Mouse (Mus musculus): ENCODE results near the gene Cnga3. TPM values are rescaled to one million over a fixed set of nuclear protein-coding genes. Genes with fewer than 3 reads are reported as not detected.

Gene Cnga3
- polyA plus RNA-seq, 1 experiment, result not detected

DNA sequence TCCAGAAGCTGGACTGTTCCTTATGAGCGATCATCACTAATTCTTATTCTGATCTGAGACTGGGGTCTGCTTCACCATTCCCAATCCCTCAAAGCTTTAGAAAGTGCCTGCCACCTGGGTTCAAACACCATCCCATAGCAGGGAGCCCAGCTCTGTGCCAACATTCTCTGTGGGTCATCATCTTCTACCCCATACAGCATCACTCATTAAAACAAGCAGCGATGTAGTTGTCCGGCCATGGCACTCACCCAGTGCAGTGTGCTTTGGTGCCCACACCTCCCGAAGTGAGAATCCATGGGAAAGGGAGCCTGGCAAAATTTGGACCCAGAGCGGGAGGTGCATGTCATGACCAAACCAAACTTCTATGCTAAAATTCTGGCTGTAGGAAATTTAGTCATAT is 5.4 kb downstream of the Cnga3 start:
- H3K9me3 ChIP-seq, result peaks cover 13% of the 10 kb centered on the region
- H3K4me3 ChIP-seq (replicated peaks), result no peak overlapping the region
- TF ChIP-seq GATA1 (IDR thresholded peaks at IDR 0.05; ENCODE audit: borderline replicate concordance, low read length) (no peak), FLI1 (IDR thresholded peaks at IDR 0.05; ENCODE audit: low read length) (no peak)
- H3K4me1 ChIP-seq, result no peaks in the 10 kb centered on the region; the same call in 1 of the 2 replicates
- peaks cover 16% of the 10 kb centered on the region for H3K27me3 ChIP-seq (replicated peaks)
- no peaks in the 10 kb centered on the region for H3K36me3 ChIP-seq (replicated peaks; ENCODE audit: low read length)

DNA sequence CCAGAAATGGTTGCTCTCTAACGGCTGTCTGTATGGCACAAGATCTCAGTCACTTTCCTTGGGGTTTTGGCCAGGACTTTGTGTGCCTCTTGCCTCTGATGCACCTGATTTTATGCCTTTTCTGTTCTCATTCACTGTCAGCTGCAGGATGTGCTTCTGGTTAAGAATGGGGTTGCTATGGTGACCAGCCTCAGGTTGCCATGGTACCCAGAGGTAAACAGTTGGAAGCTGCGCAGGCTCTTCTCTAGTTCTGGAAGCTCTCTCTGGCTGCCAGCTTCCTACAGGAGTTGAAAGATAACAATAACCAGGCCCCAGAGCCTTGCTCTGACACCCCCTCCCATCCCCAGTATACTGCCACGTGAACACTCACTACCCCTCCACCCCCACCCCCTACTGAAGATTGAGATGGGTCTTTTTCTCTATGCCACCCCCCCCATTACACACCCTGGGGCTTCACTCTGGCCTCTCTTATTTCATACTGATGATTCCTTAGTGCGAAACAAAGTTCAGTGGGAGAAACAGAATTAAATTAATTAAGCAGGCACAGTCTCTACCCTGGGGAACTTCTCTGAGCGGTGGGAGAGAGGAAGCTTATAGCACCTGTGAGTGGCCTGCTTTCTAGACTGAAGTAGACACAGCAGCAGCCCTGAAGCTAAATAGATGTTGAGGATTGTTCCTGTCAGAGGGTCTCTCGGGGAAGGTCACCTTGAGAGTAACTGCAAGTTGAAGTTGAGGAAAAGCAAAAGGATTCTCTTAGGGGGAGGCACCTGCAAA is 6.1 kb downstream of the Cnga3 start:
- Histone ChIP-seq H3K27me3 (replicated peaks) (peaks cover 16% of the 10 kb centered on the region), H3K4me3 (replicated peaks) (no peak overlapping the region), H3K9me3 (peaks cover 13% of the 10 kb centered on the region), H3K4me1 (no peaks in the 10 kb centered on the region; the same call in 1 of the 2 replicates), H3K36me3 (replicated peaks; ENCODE audit: low read length) (no peaks in the 10 kb centered on the region)
- TF ChIP-seq GATA1 (IDR thresholded peaks at IDR 0.05; ENCODE audit: borderline replicate concordance, low read length) (no peak), FLI1 (IDR thresholded peaks at IDR 0.05; ENCODE audit: low read length) (no peak)

DNA sequence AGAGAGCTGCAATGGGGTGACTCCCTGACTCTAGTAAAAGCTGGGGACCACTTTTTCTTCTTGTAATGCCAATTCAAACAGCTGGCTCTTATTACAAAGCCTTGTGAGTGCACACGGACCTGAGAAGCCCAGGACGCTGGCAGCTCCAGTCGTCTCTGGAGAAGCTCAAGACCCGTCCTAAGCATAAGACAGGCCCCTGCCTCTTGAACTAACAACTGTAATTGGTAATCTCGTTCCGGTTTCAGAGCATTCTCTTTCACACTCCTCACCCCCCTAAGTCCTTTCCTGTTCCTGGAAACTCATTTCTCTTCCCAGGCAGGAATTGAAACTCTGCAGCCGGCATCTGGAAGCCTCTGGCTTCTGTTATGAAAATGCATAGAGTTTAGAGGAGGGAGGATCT is 7.8 kb downstream of the Cnga3 start:
- Histone ChIP-seq H3K9me3 (peaks cover 13% of the 10 kb centered on the region), H3K36me3 (replicated peaks; ENCODE audit: low read length) (no peaks in the 10 kb centered on the region), H3K4me1 (no peaks in the 10 kb centered on the region; the same call in 1 of the 2 replicates), H3K4me3 (replicated peaks) (no peak overlapping the region), H3K27me3 (replicated peaks) (peaks cover 16% of the 10 kb centered on the region)
- no peak for TF ChIP-seq FLI1 (IDR thresholded peaks at IDR 0.05; ENCODE audit: low read length)
- no peak for TF ChIP-seq GATA1 (IDR thresholded peaks at IDR 0.05; ENCODE audit: borderline replicate concordance, low read length)

DNA sequence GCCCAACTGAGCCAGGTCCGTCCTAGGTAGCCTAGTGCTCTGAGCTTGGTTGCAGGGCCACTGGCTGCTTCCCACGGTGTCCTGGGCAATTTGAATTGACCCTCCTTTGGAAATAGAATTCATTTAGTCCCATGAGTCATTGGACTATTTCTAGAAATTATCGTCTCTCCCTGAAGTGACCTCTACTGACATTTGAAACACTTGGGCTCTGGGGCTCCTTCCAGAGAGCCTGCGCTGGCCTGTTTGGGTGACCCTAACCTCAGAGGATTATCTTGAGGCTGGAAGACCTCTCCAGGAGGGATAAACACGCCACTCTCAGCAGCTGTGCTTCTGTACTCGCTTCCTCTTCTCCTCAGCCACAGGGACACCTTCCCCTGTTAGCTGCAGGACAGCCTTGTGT is 16.2 kb downstream of the Cnga3 start:
- H3K4me1 ChIP-seq, result no peaks in the 10 kb centered on the region
- H3K27me3 ChIP-seq (replicated peaks), result no peaks in the 10 kb centered on the region
- TF ChIP-seq FLI1 (IDR thresholded peaks at IDR 0.05; ENCODE audit: low read length), result no peak
- no peak for TF ChIP-seq GATA1 (IDR thresholded peaks at IDR 0.05; ENCODE audit: borderline replicate concordance, low read length)
- no peaks in the 10 kb centered on the region for H3K36me3 ChIP-seq (replicated peaks; ENCODE audit: low read length)
- no peak overlapping the region for H3K4me3 ChIP-seq (replicated peaks)
- H3K9me3 ChIP-seq, result peaks cover 24% of the 10 kb centered on the region

DNA sequence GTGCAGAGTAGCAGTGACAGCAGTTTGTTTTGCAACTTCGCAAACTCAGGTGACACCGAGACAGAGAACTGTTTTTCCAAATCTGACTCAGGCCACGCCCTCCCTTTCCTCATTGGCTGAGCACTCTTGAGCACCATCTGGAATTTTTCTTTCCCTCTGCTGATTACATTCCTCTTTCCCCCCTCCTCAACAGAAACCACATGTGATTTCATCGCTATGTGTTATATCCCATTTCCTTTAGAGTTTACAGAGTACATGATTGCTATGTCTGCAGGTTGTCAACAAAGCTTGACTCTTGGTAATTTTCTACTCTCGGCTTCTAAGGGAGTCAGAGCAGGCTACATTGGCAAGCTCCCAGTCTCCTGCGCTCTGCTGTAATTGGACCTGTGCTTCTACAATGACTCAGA is 17.1 kb downstream of the Cnga3 start:
- H3K9me3 ChIP-seq, result peaks cover 24% of the 10 kb centered on the region
- H3K27me3 ChIP-seq (replicated peaks), result peaks cover 2% of the 10 kb centered on the region
- TF ChIP-seq FLI1 (IDR thresholded peaks at IDR 0.05; ENCODE audit: low read length) (no peak), GATA1 (IDR thresholded peaks at IDR 0.05; ENCODE audit: borderline replicate concordance, low read length) (no peak)
- no peaks in the 10 kb centered on the region for H3K4me1 ChIP-seq
- H3K36me3 ChIP-seq (replicated peaks; ENCODE audit: low read length), result no peaks in the 10 kb centered on the region
- H3K4me3 ChIP-seq (replicated peaks), result no peak overlapping the region

DNA sequence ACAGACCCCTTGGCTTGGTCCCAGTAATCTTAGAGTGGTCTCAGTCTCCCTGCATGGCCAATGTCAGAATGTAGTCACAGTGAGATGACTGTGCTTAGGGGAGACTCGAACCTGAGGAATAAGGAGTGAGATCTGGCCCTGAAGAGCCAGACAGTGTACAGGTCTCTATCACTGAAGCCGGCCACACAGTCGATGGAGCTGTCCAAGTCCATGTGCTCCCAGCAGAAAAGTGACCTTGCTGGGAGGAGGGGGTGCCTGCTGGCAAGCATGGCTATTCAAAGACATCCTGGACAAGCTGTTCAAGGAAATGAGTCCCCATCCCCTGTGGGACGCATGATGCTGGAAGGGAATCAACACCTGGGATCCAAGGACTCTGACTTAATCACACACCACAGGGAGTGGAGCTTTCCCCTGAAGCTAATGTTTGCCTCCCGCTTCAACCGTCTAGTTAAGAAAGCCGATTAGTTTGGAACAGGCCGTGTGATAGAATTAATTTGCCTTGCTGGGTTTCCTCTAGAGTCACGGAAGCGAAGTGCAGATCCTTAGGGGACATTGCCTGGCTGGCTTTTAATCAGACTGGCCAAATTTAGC is 24.9 kb downstream of the Cnga3 start:
- TF ChIP-seq GATA1 (IDR thresholded peaks at IDR 0.05; ENCODE audit: borderline replicate concordance, low read length) (no peak), FLI1 (IDR thresholded peaks at IDR 0.05; ENCODE audit: low read length) (no peak)
- Histone ChIP-seq H3K4me1 (peaks cover 13% of the 10 kb centered on the region), H3K9me3 (no peaks in the 10 kb centered on the region), H3K36me3 (replicated peaks; ENCODE audit: low read length) (no peaks in the 10 kb centered on the region), H3K27me3 (replicated peaks) (peaks cover 29% of the 10 kb centered on the region), H3K4me3 (replicated peaks) (no peak overlapping the region)

DNA sequence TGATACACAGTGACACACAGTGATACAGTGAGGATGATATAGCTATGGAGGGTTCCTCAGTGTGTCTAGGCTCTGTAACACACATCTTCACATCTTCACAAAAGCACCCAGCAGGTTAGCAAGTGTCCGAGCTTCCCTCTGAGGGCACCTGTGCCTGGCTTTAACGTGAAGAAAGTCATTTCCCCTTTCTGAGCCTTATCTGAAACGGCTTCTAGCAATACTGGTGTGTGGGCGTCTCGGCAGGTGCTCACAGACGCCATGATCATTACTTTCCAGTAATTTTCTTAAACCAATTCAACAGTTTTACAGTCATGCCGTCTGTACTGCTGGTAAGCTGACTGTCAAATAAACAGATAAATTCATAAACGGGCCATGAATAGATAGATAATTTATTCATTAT is 28.0 kb downstream of the Cnga3 start:
- no peak for TF ChIP-seq FLI1 (IDR thresholded peaks at IDR 0.05; ENCODE audit: low read length)
- no peak for TF ChIP-seq GATA1 (IDR thresholded peaks at IDR 0.05; ENCODE audit: borderline replicate concordance, low read length)
- H3K36me3 ChIP-seq (replicated peaks; ENCODE audit: low read length), result no peaks in the 10 kb centered on the region
- peaks cover 11% of the 10 kb centered on the region for H3K9me3 ChIP-seq
- H3K27me3 ChIP-seq (replicated peaks), result peaks cover 36% of the 10 kb centered on the region
- H3K4me3 ChIP-seq (replicated peaks), result no peak overlapping the region
- peaks cover 11% of the 10 kb centered on the region for H3K4me1 ChIP-seq

DNA sequence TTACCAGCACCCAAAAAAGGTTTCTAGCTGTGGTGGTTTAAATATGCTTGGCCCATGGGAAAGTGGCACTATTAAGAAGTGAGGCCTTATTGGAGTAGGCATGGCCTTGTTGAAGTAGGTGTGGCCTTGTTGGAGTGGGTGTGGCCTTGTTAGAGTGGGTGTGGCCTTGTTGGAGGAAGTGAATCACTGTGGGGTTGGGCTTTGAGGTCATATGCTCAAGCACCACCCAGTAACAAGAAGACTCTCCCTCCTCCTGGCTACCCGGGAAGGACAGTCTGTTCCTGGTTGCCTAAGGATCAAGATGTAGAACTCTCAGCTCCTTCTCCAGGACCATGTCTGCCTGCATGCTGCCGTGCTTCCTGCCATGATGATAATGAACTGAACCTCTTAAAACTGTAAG is 32.2 kb downstream of the Cnga3 start:
- peaks cover 11% of the 10 kb centered on the region for H3K9me3 ChIP-seq
- no peaks in the 10 kb centered on the region for H3K36me3 ChIP-seq (replicated peaks; ENCODE audit: low read length)

DNA sequence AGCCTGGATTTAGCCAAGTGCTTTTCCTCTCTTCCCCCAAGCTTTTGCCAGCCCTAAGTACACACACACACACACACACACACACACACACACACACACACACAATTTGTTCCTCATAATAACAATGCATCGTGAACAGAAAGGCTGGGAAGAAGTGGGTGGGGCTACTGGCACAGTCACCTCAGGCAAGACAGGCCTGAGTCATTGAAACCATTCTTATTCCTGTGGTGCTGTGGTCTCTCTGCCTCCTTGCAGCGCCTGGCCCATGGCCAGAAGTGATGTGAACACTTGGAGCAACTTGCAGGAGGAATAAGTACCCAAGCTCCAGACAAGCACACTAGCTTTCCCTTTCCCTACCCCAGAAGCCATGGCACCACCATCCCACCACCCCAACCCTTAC is 34.2 kb downstream of the Cnga3 start:
- TF ChIP-seq GATA1 (IDR thresholded peaks at IDR 0.05; ENCODE audit: borderline replicate concordance, low read length) (no peak), FLI1 (IDR thresholded peaks at IDR 0.05; ENCODE audit: low read length) (no peak)
- Histone ChIP-seq H3K4me3 (replicated peaks) (no peak overlapping the region), H3K9me3 (peaks cover 15% of the 10 kb centered on the region), H3K36me3 (replicated peaks; ENCODE audit: low read length) (no peaks in the 10 kb centered on the region), H3K4me1 (peaks cover 9% of the 10 kb centered on the region), H3K27me3 (replicated peaks) (peaks cover 16% of the 10 kb centered on the region)

More for the DNA sequence above, 32.2 kb downstream of the Cnga3 start:
- Histone ChIP-seq H3K4me3 (replicated peaks) (no peak overlapping the region), H3K27me3 (replicated peaks) (peaks cover 23% of the 10 kb centered on the region), H3K4me1 (peaks cover 9% of the 10 kb centered on the region)
- TF ChIP-seq FLI1 (IDR thresholded peaks at IDR 0.05; ENCODE audit: low read length), result no peak
- TF ChIP-seq GATA1 (IDR thresholded peaks at IDR 0.05; ENCODE audit: borderline replicate concordance, low read length), result no peak

DNA sequence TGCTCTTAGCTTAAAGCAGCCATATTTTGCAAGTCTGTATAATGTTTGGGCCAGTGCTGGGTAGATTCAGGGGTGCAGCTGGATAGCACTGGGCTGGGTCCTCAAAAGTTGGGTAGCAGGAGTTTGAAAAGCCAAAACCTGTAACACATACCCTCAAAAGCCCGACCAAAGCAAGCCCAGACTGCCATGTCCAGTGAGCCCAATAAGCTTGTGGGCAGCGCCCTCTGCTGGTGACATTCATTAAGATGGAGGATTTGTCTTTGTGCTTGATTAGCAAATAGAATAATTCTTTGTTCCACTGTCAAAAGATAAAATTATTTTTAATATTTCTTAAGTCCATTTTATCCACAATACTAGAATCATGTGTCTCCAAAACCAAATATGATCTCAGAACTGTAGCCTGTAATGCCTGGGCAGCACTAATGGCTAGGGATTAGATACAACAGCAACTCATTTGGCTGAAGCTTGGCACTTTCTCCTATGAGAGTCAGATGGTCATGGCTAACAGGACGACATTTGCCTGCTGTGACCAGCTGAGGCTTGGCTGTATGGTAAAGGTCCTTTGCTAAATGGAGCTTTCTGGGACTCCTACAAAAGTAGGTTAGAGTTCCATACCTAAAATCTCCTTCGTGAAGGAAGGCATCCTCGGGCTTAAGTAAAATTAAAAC is 36.5 kb downstream of the Cnga3 start:
- Histone ChIP-seq H3K4me1 (peaks cover 9% of the 10 kb centered on the region), H3K27me3 (replicated peaks) (peaks cover 14% of the 10 kb centered on the region), H3K4me3 (replicated peaks) (no peak overlapping the region), H3K36me3 (replicated peaks; ENCODE audit: low read length) (no peaks in the 10 kb centered on the region), H3K9me3 (peaks cover 16% of the 10 kb centered on the region)
- TF ChIP-seq GATA1 (IDR thresholded peaks at IDR 0.05; ENCODE audit: borderline replicate concordance, low read length) (no peak), FLI1 (IDR thresholded peaks at IDR 0.05; ENCODE audit: low read length) (no peak)

Measured in megakaryocyte, embryonic 14.5 days (primary cell).